In genomic region chr15:79326264-79326663, GRCm38 (mm10) we compare ENCODE assay signal across 8 mouse cellular contexts. TPM values are rescaled to one million over a fixed set of nuclear protein-coding genes. Genes with fewer than 3 reads are reported as not detected.
A peak's percentile ranks its signal among the peaks of the same experiment; 100 is the strongest.
DNase-seq lines count a peak whose midpoint lies in the region; ATAC-seq and TF ChIP-seq lines count a peak whose summit lies in the region.

No protein-coding gene starts in this region.

- no peak for TF ChIP-seq CTCF in bone marrow macrophage, adult 2 months (IDR thresholded peaks at IDR 0.05; ENCODE audit: low read depth, low read length)

- peaks cover 59% of the 10 kb centered on the region for H3K4me1 ChIP-seq in heart, embryonic 13.5 days
- H3K4me1 ChIP-seq in bone marrow macrophage, adult 2 months (ENCODE audit: control insufficient read depth, insufficient read depth, low read length): peaks cover 59% of the 10 kb centered on the region
- H3K4me1 ChIP-seq in midbrain, embryonic 15.5 days: peaks cover 25% of the 10 kb centered on the region

- no peaks in the 10 kb centered on the region for H3K36me3 ChIP-seq in heart, embryonic 13.5 days
- no peaks in the 10 kb centered on the region for H3K36me3 ChIP-seq in midbrain, embryonic 15.5 days (replicated peaks)

- H3K27me3 ChIP-seq in heart, embryonic 13.5 days (replicated peaks): no peaks in the 10 kb centered on the region
- H3K27me3 ChIP-seq in midbrain, embryonic 15.5 days (replicated peaks): no peaks in the 10 kb centered on the region

- no peak for ATAC-seq in heart, embryonic 13.5 days (ENCODE audit: extremely low read depth, insufficient number of reproducible peaks, low FRiP score, low TSS enrichment)
- ATAC-seq in midbrain, embryonic 15.5 days (replicated peaks): no peak

- H3K4me3 ChIP-seq in heart, embryonic 13.5 days: no peak overlapping the region
- H3K4me3 ChIP-seq in bone marrow macrophage, adult 2 months (ENCODE audit: insufficient read depth, low read length): peak overlapping the region; percentile 2; the same call in 1 of the 2 replicates
- H3K4me3 ChIP-seq in midbrain, embryonic 15.5 days: no peak overlapping the region

- 0 out of 2 replicates have a peak overlapping the region, but pooled peaks have one; percentile 7 for H3K27ac ChIP-seq in heart, embryonic 13.5 days (replicated peaks)
- no peak overlapping the region for H3K27ac ChIP-seq in bone marrow macrophage, adult 2 months (ENCODE audit: insufficient read depth, low read depth, low read length)
- peak overlapping the region; percentile 88 for H3K27ac ChIP-seq in midbrain, embryonic 15.5 days

- H3K9me3 ChIP-seq in heart, embryonic 13.5 days: no peaks in the 10 kb centered on the region
- no peaks in the 10 kb centered on the region for H3K9me3 ChIP-seq in midbrain, embryonic 15.5 days

- DNase-seq in heart, postnatal 36 days: no peak
- peak; percentile 40 for DNase-seq in kidney, postnatal 14 days
- DNase-seq in cerebellum, postnatal 10 days: no peak
- no peak for DNase-seq in left cerebral cortex, postnatal 36 days (ENCODE audit: low spot score in 2 of 2)
- DNase-seq in frontal cortex, postnatal 25 days (ENCODE audit: low spot score in 2 of 2): no peak

- H3K4me2 ChIP-seq in heart, embryonic 13.5 days: peak overlapping the region; percentile 79
- H3K4me2 ChIP-seq in midbrain, embryonic 15.5 days: 0 out of 2 replicates have a peak overlapping the region, but pooled peaks have one; percentile 86

- H3K9ac ChIP-seq in heart, embryonic 13.5 days: no peak overlapping the region
- H3K9ac ChIP-seq in midbrain, embryonic 15.5 days: no peak overlapping the region

- 50% methylated on average over 4 of the region's 4 CpGs for WGBS in heart, embryonic 13.5 days
- WGBS in midbrain, embryonic 15.5 days: 69% methylated on average over 4 of the region's 4 CpGs

- no peak for TF ChIP-seq POLR2A in bone marrow macrophage, adult 2 months (IDR thresholded peaks at IDR 0.05; ENCODE audit: borderline replicate concordance, low read depth, low read length)

- intact Hi-C loops in heart, postnatal 36 days (cut with DNase I): no loop called here
- intact Hi-C loops in left cerebral cortex, postnatal 36 days (cut with DNase I): no loop called here

RNA-seq across cellular contexts. Expression of gene Pla2g6, which starts 1.9 kb away (rescaled TPM):
- polyA plus RNA-seq in heart, embryonic 13.5 days (2015; fragmentation: Nextera tagmentation; extraction: Ambion mirVana): 12.2 and 12.7 TPM in 2 replicates
- total RNA-seq in heart, postnatal 36 days (2021): 1 to 10 TPM; 8.1 to 8.7 TPM
- 4.5 and 5.5 TPM in 2 replicates for polyA plus RNA-seq in bone marrow macrophage, adult 2 months (2012; ENCODE audit: insufficient read depth, insufficient read length, missing spikeins)
- polyA plus RNA-seq in midbrain, embryonic 15.5 days (2015; fragmentation: Nextera tagmentation; extraction: Ambion mirVana): 29.2 and 37.1 TPM in 2 replicates
- total RNA-seq in left cerebral cortex, postnatal 36 days (2021): 10 to 100 TPM; 21.7 to 25.9 TPM

RNA-seq across cellular contexts. Expression of gene Maff, which starts 20.2 kb away (rescaled TPM):
- polyA plus RNA-seq in heart, embryonic 13.5 days (2015; fragmentation: Nextera tagmentation; extraction: Ambion mirVana): 1.7 and 2.0 TPM in 2 replicates
- 10 to 100 TPM in 1 of 2 experiments, 1 to 10 TPM in 1; 9.0 to 10.5 TPM for total RNA-seq in heart, postnatal 36 days (2021)
- 0.90 and 1.5 TPM in 2 replicates for polyA plus RNA-seq in bone marrow macrophage, adult 2 months (2012; ENCODE audit: insufficient read depth, insufficient read length, missing spikeins)
- polyA plus RNA-seq in midbrain, embryonic 15.5 days (2015; fragmentation: Nextera tagmentation; extraction: Ambion mirVana): 0.80 and 1.0 TPM in 2 replicates
- total RNA-seq in left cerebral cortex, postnatal 36 days (2021): 1 to 10 TPM; 1.6 to 2.0 TPM

RNA-seq across cellular contexts. Expression of gene Baiap2l2, which starts 40.9 kb away (rescaled TPM):
- 10.6 and 12.4 TPM in 2 replicates for polyA plus RNA-seq in heart, embryonic 13.5 days (2015; fragmentation: Nextera tagmentation; extraction: Ambion mirVana)
- under 1 TPM in 1 of 2 experiments, not detected in 1; 0.50 TPM for total RNA-seq in heart, postnatal 36 days (2021)
- polyA plus RNA-seq in bone marrow macrophage, adult 2 months (2012; ENCODE audit: insufficient read depth, insufficient read length, missing spikeins): not detected in 2 replicates
- polyA plus RNA-seq in midbrain, embryonic 15.5 days (2015; fragmentation: Nextera tagmentation; extraction: Ambion mirVana): 2.6 and 3.1 TPM in 2 replicates
- 1 to 10 TPM; 3.5 to 4.5 TPM for total RNA-seq in left cerebral cortex, postnatal 36 days (2021)
